Mouse (Mus musculus) layer of hippocampus, postnatal 14 days (tissue): ENCODE results near the gene Gm5797. TPM values are rescaled to one million over a fixed set of nuclear protein-coding genes. Genes with fewer than 3 reads are reported as not detected.
A peak's percentile ranks its signal among the peaks of the same experiment; 100 is the strongest.
"Not testable (repeated sequence)": the region's sequence is repeated elsewhere in the genome, so short reads cannot be mapped to it uniquely, and the experiment has no call there.

ENCODE experiments used
- DNase-seq, 2 experiments: peaks; one replicate each; pipeline ENCODE4 v3.0.0; 2021 to 2022; ENCODE audit warnings: low spot score in 2 of 2, mixed read lengths in 1 of 2
- long read RNA-seq, 2 experiments: library from polyadenylated mRNA; stranded (forward); transcript quantifications; one replicate each; pipeline ENCODE4 v2.0.0; 2021
- total RNA-seq, 2 experiments: library from RNA; stranded (reverse); gene quantifications; 2 replicates each; pipeline ENCODE4 v1.2.3; 2021

Gm5797 gene
- not detected for total RNA-seq
- long read RNA-seq, experiment 1: 0 reads
- long read RNA-seq, experiment 2: 0 reads

- not testable (repeated sequence) for DNase-seq
Observed at GRCm38 (mm10) chr14:7332295-7332694, at the start of gene Gm5797. Gene Gm5797, minus strand, starts transcription at chr14:7332395.

- not testable (repeated sequence) for DNase-seq
Observed at GRCm38 (mm10) chr14:7365034-7365433, 32.8 kb upstream of the Gm5797 start, which contains the start of gene Gm8374. Gene Gm8374, minus strand, starts transcription at chr14:7365134.

GRCm38 (mm10) chr14:7315093-7315492 lies 17.1 kb downstream of the Gm5797 start:
- peak; percentile 3 to 8 for DNase-seq

- peak in 1 of 2 experiments; percentile 6 for DNase-seq
Observed at GRCm38 (mm10) chr14:7314661-7315060, 17.5 kb downstream of the Gm5797 start, which contains the start of gene Gm3739. Gene Gm3739, minus strand, starts transcription at chr14:7315049.

Other genes with a start within 250 kb of the Gm5797 start
- 1 to 10 TPM; 2.3 to 2.8 TPM for gene Gm3696, start 231.8 kb downstream of the Gm5797 start, total RNA-seq
- not detected for gene Gm6676, start 207.0 kb downstream of the Gm5797 start, total RNA-seq
- 1 to 10 TPM; 1.4 to 1.6 TPM for gene Gm3512, start 157.9 kb downstream of the Gm5797 start, total RNA-seq
- not detected for gene Gm16434, start 137.9 kb downstream of the Gm5797 start, total RNA-seq
- gene Gm3727, start 67.7 kb downstream of the Gm5797 start, total RNA-seq: not detected
- gene Gm3739, start 17.3 kb downstream of the Gm5797 start, total RNA-seq: 1 to 10 TPM in 1 of 2 experiments, under 1 TPM in 1; 0.48 to 1.0 TPM
- not detected for gene Gm8374, start 32.7 kb upstream of the Gm5797 start, total RNA-seq
- not detected for gene Gm3755, start 118.5 kb upstream of the Gm5797 start, total RNA-seq
- gene Gm3752, start 151.4 kb upstream of the Gm5797 start, total RNA-seq: under 1 TPM in 1 of 2 experiments, not detected in 1; 0.46 TPM
- 10 to 100 TPM; 10.9 to 12.5 TPM for gene Gm3558, start 236.2 kb upstream of the Gm5797 start, total RNA-seq